Mouse (Mus musculus): Measurements from ENCODE around the gene Sox13. TPM values are rescaled to one million over a fixed set of nuclear protein-coding genes. Genes with fewer than 3 reads are reported as not detected.

The Sox13 gene
- polyA plus RNA-seq, 1 experiment from 2014 or later, result 5.8 TPM

DNA sequence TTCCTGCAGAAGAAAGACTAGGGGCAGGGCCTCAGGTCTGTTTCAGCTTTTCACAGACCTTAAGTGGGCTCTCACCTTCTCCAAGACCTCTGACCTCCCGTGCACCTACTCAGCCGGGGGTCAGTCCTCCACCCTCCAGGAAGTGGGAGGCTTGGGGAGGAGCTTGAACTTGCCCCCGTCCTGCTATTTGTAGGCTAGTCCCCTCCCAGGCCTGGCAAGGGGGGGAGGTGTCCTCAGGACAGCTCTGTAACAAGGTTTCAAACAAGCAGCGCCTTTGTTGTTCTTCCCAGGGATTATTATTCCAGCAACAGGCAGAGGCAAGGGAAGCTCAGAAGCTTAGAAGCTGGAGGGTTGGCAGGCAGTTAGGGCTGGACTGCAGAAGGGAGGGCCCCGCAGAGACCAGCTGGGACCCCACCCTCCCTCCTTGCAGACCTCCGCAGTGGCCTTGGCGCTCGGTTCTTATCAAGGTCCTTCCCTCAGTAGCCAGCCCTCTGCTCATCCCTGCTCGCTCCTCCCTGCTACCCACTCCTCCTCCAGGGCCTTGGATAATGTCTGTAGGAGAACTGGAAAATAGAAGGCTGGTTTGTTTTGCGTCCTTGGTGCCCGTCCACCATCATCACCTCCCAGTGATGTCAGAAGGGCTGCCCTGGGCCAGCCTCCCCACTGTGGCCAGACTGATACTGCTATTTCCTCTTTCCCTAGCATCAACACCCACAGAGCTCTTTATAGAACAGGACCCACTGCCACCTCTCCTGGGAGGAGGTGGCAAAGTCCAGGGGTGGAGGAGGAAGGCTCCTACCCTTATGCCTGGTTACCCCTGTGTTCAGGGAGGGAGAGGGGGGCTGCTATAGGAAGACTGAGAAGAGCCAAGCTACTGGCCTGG is 56.3 kb downstream of the Sox13 start:
- Histone ChIP-seq H3K9ac (no peak overlapping the region), H3K4me2 (replicated peaks) (no peak overlapping the region), H3K4me3 (replicated peaks; ENCODE audit: low read length) (no peak overlapping the region), H3K27me3 (ENCODE audit: control insufficient read depth, insufficient read depth, low read length) (peaks cover 15% of the 10 kb centered on the region), H3K36me3 (replicated peaks; ENCODE audit: control insufficient read depth, insufficient read depth) (no peaks in the 10 kb centered on the region), H3K4me1 (replicated peaks; ENCODE audit: control insufficient read depth, insufficient read depth, low read length) (peaks cover 26% of the 10 kb centered on the region), H3K9me3 (ENCODE audit: control insufficient read depth, low read length) (no peaks in the 10 kb centered on the region), H3K27ac (no peak overlapping the region; the same call in 1 of the 2 replicates)
- DNase-seq (ENCODE audit: low spot score) (no peak), ATAC-seq (ENCODE audit: low FRiP score) (no peak)
- WGBS, result 14% methylated on average over 11 of the region's 11 CpGs

DNA sequence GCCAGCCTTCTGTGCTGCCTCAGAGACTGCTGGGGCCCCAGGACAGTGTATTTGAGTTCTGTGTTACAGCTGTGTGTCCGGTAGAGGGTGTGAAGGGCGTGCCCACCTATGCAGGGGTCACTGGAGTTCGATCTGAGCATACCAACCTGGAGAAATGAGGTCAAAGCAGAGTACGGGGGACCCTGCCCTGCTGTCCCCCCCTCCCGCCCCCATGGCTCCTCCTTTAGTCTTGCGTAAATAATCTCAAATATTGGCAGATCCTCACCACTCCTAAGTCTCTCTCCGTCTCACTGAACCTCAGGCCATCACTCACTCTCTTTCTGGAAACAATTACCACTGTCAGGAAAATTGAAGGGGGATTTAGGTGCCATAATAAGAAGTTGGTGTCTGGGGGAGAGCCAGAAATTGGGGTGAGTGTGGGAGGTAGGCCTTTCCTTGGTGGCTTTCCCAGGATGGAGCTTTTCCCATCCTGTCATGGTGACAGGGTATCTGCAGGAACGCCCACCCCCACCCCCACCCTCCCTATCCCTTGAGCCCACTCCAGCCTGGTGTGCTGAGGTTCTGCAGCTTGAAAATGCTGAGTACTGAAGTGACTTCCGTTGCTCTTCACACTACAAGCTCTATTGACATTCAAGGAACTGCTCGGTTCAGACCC is 57.1 kb downstream of the Sox13 start:
- 49% methylated on average over 10 of the region's 10 CpGs for WGBS
- Histone ChIP-seq H3K27ac (no peak overlapping the region; the same call in 1 of the 2 replicates), H3K4me1 (replicated peaks; ENCODE audit: control insufficient read depth, insufficient read depth, low read length) (peaks cover 26% of the 10 kb centered on the region), H3K4me2 (replicated peaks) (no peak overlapping the region), H3K9me3 (ENCODE audit: control insufficient read depth, low read length) (no peaks in the 10 kb centered on the region), H3K27me3 (ENCODE audit: control insufficient read depth, insufficient read depth, low read length) (peaks cover 15% of the 10 kb centered on the region), H3K4me3 (replicated peaks; ENCODE audit: low read length) (no peak overlapping the region), H3K9ac (no peak overlapping the region), H3K36me3 (replicated peaks; ENCODE audit: control insufficient read depth, insufficient read depth) (no peaks in the 10 kb centered on the region)
- no peak for ATAC-seq (ENCODE audit: low FRiP score)
- no peak for DNase-seq (ENCODE audit: low spot score)

DNA sequence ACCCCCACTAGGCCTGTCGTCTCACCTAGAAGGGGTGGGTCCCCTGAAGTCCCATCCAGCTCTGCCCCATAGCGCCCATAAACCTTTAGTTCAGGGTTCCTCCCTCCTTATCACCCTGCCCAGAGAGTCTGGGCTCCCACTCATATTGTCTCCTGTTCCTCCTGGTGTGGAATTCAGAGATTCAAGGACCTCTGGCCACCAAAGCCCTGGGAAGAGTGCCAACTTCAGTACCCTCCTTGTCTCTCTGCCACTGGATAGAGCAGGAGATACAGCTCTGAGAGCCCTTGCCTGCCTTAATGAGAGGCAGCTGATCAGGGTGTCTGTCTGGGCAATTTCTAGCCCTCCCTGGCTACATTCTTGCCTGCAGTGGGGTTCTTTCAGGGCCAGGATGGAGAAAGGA is 59.3 kb downstream of the Sox13 start:
- no peak for ATAC-seq (ENCODE audit: low FRiP score)
- peaks cover 26% of the 10 kb centered on the region for H3K4me1 ChIP-seq (replicated peaks; ENCODE audit: control insufficient read depth, insufficient read depth, low read length)
- H3K4me3 ChIP-seq (replicated peaks; ENCODE audit: low read length), result no peak overlapping the region
- WGBS, result 51% methylated on average over 2 of the region's 2 CpGs
- no peak for DNase-seq (ENCODE audit: low spot score)
- no peak overlapping the region for H3K9ac ChIP-seq
- H3K27ac ChIP-seq, result no peak overlapping the region
- no peaks in the 10 kb centered on the region for H3K36me3 ChIP-seq (replicated peaks; ENCODE audit: control insufficient read depth, insufficient read depth)
- peak overlapping the region; percentile 96; the same call in 1 of the 2 replicates for H3K4me2 ChIP-seq (replicated peaks)
- H3K27me3 ChIP-seq (ENCODE audit: control insufficient read depth, insufficient read depth, low read length), result peaks cover 15% of the 10 kb centered on the region
- H3K9me3 ChIP-seq (ENCODE audit: control insufficient read depth, low read length), result no peaks in the 10 kb centered on the region

DNA sequence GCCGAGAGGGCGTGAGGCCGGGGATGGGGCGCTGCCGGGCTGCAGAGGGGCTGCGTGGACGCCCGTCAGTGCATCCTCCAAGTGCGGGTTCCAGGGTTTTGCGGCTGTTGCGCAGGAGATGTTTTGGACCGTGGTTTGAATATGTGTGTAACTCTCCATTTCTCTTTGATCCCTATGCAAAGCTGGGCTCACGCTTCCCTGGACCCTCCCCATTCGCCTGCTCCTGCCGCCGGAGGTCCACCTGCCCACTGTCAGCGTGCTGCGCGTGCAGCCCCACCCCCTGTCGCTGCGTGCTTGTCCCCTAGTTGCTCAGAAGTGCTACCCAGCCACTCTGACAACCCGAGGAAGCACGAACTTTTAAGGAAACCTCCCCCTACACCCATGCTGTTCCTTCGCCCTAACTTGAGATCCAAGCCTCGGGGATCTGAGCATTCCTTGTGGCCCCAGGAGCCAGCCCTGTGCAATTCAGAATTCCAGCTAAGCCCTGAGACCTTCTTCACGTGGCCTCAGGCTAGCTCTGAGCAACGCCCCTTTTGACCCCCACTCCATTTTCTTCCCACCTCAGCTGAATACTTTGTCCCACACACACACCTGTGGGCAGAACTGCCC is 60.1 kb downstream of the Sox13 start:
- Histone ChIP-seq H3K9me3 (ENCODE audit: control insufficient read depth, low read length) (no peaks in the 10 kb centered on the region), H3K36me3 (replicated peaks; ENCODE audit: control insufficient read depth, insufficient read depth) (no peaks in the 10 kb centered on the region), H3K27ac (peak overlapping the region; percentile 59), H3K4me2 (replicated peaks) (peak overlapping the region; percentile 96), H3K4me3 (replicated peaks; ENCODE audit: low read length) (peak overlapping the region; percentile 76), H3K9ac (peak overlapping the region; percentile 81), H3K27me3 (ENCODE audit: control insufficient read depth, insufficient read depth, low read length) (peaks cover 15% of the 10 kb centered on the region), H3K4me1 (replicated peaks; ENCODE audit: control insufficient read depth, insufficient read depth, low read length) (peaks cover 26% of the 10 kb centered on the region)
- no peak for DNase-seq (ENCODE audit: low spot score)
- 2% methylated on average over 27 of the region's 27 CpGs for WGBS
- ATAC-seq (ENCODE audit: low FRiP score), result 0 out of 2 replicates have a peak, but pooled peaks have one; percentile 8

DNA sequence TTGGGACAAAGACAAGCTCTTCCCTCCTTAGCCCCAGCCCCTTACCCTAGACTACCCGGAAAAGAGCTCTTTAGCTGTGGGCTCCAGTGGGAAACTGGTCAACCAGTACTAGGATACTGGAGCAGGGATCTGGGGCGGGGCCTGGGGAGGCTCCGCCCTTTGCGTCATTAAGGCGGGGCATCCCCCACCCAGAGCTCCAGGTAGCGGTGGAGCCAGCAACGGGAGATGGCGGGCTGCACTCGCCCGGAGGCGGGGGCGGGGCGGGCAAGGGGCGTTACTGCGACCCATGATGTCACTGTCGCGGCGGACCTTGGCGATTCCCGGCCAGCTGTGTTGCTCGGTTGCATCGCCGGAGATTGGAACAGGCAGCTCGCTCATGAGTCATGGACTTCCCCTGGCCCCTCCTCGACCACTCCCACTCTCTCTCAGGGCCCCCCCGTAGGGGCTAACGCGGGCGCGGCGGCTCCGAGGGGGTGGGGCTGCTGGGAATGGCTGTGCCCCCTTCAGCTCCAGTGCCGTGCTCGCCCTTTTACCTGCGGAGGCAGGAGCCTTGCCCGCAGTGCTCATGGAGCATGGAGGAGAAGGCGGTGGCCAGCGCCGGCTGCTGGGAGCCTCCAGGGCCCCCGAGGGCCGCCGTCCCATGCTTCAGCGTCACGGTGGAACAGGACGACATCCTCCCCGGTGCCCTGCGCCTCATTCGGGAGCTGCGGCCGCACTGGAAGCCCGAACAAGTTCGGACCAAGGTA is 60.7 kb downstream of the Sox13 start, which contains the start of gene Etnk2:
Etnk2 (plus strand) TSS at position 297 of the 746 bp plus-strand sequence.
- Histone ChIP-seq H3K27ac (peak within 1 kb of the TSS; percentile 59), H3K9me3 (ENCODE audit: control insufficient read depth, low read length) (no peaks in the 10 kb centered on the region), H3K36me3 (replicated peaks; ENCODE audit: control insufficient read depth, insufficient read depth) (no peaks in the 10 kb centered on the region), H3K9ac (peak within 1 kb of the TSS; percentile 81), H3K27me3 (ENCODE audit: control insufficient read depth, insufficient read depth, low read length) (peaks cover 15% of the 10 kb centered on the region), H3K4me1 (replicated peaks; ENCODE audit: control insufficient read depth, insufficient read depth, low read length) (peaks cover 26% of the 10 kb centered on the region), H3K4me2 (replicated peaks) (peak within 1 kb of the TSS; percentile 96), H3K4me3 (replicated peaks; ENCODE audit: low read length) (peak within 1 kb of the TSS; percentile 76)
- peak; percentile 80 for DNase-seq (ENCODE audit: low spot score)
- under 1% methylated on average over 43 of the region's 52 CpGs for WGBS
- ATAC-seq (ENCODE audit: low FRiP score), result peak; percentile 77

DNA sequence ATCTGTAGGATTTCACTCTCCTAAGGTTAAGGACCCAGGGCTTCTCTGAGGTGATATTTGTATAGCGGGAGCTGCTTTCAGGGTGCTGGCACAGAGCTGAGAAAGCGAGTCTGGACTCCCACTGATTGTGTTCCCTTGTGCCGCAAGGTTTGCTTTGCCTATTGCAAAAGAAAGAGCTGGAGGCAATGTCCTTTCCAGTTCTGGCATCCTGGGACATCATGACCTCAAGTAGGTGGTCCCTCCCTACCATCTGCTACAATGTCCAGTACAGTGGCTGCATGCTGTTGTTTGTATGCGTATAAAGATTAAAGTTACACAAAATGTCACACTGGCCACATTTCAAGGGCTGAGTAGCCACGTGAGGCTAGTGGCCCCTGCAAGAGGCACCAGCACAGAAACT is 62.1 kb downstream of the Sox13 start:
- WGBS, result 86% methylated on average over 5 of the region's 5 CpGs

DNA sequence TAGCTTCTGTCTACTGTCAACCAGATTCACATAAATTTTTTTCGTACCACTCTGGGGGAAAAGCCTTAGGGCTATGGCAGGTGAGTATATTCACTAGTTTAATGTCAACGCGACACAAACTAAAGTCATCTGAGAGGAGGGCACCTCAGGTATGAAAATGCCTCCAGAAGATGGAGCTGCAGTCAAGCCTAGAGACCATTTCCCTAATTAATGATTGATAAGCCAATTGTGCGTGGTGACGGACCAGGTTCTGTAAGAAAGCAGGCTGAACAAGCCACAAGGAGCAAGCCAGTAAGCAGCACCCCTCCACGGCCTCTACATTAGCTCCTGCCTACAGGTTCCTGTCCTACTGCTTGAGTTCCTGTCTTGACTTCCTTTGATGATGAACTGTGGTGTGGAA is 63.2 kb downstream of the Sox13 start:
- H3K4me2 ChIP-seq (replicated peaks), result no peak overlapping the region
- peaks cover 11% of the 10 kb centered on the region for H3K4me1 ChIP-seq (replicated peaks; ENCODE audit: control insufficient read depth, insufficient read depth, low read length)
- ATAC-seq (ENCODE audit: low FRiP score) (no peak), DNase-seq (ENCODE audit: low spot score) (no peak)
- no peaks in the 10 kb centered on the region for H3K36me3 ChIP-seq (replicated peaks; ENCODE audit: control insufficient read depth, insufficient read depth)
- peaks cover 15% of the 10 kb centered on the region for H3K27me3 ChIP-seq (ENCODE audit: control insufficient read depth, insufficient read depth, low read length)
- no peak overlapping the region for H3K27ac ChIP-seq
- H3K9me3 ChIP-seq (ENCODE audit: control insufficient read depth, low read length), result no peaks in the 10 kb centered on the region
- no peak overlapping the region for H3K4me3 ChIP-seq (replicated peaks; ENCODE audit: low read length)
- 86% methylated on average over 6 of the region's 6 CpGs for WGBS
- no peak overlapping the region for H3K9ac ChIP-seq

More for the DNA sequence above, 62.1 kb downstream of the Sox13 start:
- H3K4me1 ChIP-seq (replicated peaks; ENCODE audit: control insufficient read depth, insufficient read depth, low read length), result peaks cover 12% of the 10 kb centered on the region
- H3K27ac ChIP-seq, result no peak overlapping the region
- DNase-seq (ENCODE audit: low spot score) (no peak), ATAC-seq (ENCODE audit: low FRiP score) (no peak)
- H3K9me3 ChIP-seq (ENCODE audit: control insufficient read depth, low read length), result no peaks in the 10 kb centered on the region
- peaks cover 15% of the 10 kb centered on the region for H3K27me3 ChIP-seq (ENCODE audit: control insufficient read depth, insufficient read depth, low read length)
- H3K36me3 ChIP-seq (replicated peaks; ENCODE audit: control insufficient read depth, insufficient read depth), result no peaks in the 10 kb centered on the region
- H3K4me2 ChIP-seq (replicated peaks), result no peak overlapping the region
- H3K4me3 ChIP-seq (replicated peaks; ENCODE audit: low read length), result no peak overlapping the region
- no peak overlapping the region for H3K9ac ChIP-seq

DNA sequence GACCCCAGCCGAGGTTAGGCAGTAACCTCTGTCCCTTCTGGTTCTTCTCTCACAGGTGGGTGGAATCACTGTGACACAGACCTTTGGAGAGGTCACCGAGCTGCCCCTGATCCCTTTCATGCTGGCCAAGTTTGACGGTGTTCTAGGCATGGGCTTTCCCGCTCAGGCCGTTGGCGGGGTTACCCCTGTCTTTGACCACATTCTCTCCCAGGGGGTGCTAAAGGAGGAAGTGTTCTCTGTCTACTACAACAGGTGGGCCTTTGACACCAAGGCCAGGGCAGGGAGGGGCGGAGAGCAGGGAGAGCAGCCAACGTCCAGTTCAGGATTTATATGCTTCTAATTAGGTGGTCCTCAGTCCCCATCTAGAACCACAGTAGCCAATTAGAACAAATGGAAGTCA is 67.8 kb downstream of the Sox13 start:
- Histone ChIP-seq H3K4me2 (replicated peaks) (no peak overlapping the region), H3K36me3 (replicated peaks; ENCODE audit: control insufficient read depth, insufficient read depth) (no peaks in the 10 kb centered on the region), H3K27me3 (ENCODE audit: control insufficient read depth, insufficient read depth, low read length) (no peaks in the 10 kb centered on the region), H3K4me1 (replicated peaks; ENCODE audit: control insufficient read depth, insufficient read depth, low read length) (no peaks in the 10 kb centered on the region), H3K9ac (no peak overlapping the region), H3K9me3 (ENCODE audit: control insufficient read depth, low read length) (no peaks in the 10 kb centered on the region), H3K4me3 (replicated peaks; ENCODE audit: low read length) (no peak overlapping the region), H3K27ac (no peak overlapping the region)
- ATAC-seq (ENCODE audit: low FRiP score) (no peak), DNase-seq (ENCODE audit: low spot score) (no peak)
- WGBS, result 70% methylated on average over 8 of the region's 8 CpGs
